Mouse (Mus musculus) CH12.LX (cell line): Measurements from ENCODE around the gene Prkce. TPM values are rescaled to one million over a fixed set of nuclear protein-coding genes. Genes with fewer than 3 reads are reported as not detected.

Source experiments
- DNase-seq: peaks from one replicate; pipeline ENCODE4 v3.0.0-alpha.2; 2013; ENCODE audit errors: extremely low read depth
- H3K27ac ChIP-seq: 2 replicates; pipeline ENCODE4 v1.5.1; 2012; ENCODE audit warnings: low read depth, mild to moderate bottlenecking, control low read depth, moderate library complexity; ENCODE audit not compliant: insufficient read depth
- H3K27me3 ChIP-seq: replicated peaks from 2 replicates; pipeline ENCODE3; 2012; ENCODE audit warnings: inconsistent platforms
- H3K36me3 ChIP-seq, 2 experiments: replicated peaks in 1 of 2; 2 replicates each; pipeline versions ENCODE3 to v1.6.1; 2012; ENCODE audit warnings: inconsistent platforms in 1 of 2, low read length in 1 of 2, mild to moderate bottlenecking in 1 of 2, mixed read lengths in 1 of 2, moderate library complexity in 1 of 2; ENCODE audit not compliant: control insufficient read depth in 1 of 2, insufficient read depth in 1 of 2
- H3K4me1 ChIP-seq, 2 experiments: 2 replicates each; pipeline ENCODE4 v1.6.1; 2012; ENCODE audit warnings: inconsistent platforms in 1 of 2, moderate library complexity in 1 of 2; ENCODE audit not compliant: insufficient read depth in 2 of 2, control insufficient read depth in 1 of 2
- H3K4me2 ChIP-seq: 2 replicates; pipeline ENCODE4 v1.6.1; 2012; ENCODE audit warnings: low read depth, mild to moderate bottlenecking, control low read depth; ENCODE audit not compliant: poor library complexity, insufficient read depth, severe bottlenecking
- H3K4me3 ChIP-seq, 3 experiments: fragments of 150-350 bp in 1 of 3; sonication (generic) in 1 of 3; replicated peaks in 1 of 3; 2 replicates each; pipeline versions ENCODE3 to v1.5.1; 2011 to 2012; ENCODE audit warnings: low read depth in 2 of 3, low read length in 2 of 3, mild to moderate bottlenecking in 2 of 3, moderate library complexity in 2 of 3, control low read depth in 1 of 3, improper control_type of control experiment in 1 of 3, inconsistent platforms in 1 of 3, mixed read lengths in 1 of 3; ENCODE audit not compliant: poor library complexity in 1 of 3
- H3K79me2 ChIP-seq: replicated peaks from 2 replicates; pipeline ENCODE4 v1.6.1; 2012; ENCODE audit warnings: mild to moderate bottlenecking, moderate library complexity; ENCODE audit not compliant: control insufficient read depth, poor library complexity, insufficient read depth, severe bottlenecking; ENCODE audit errors: extremely low read depth
- H3K9ac ChIP-seq: 2 replicates; pipeline ENCODE4 v1.6.1; 2012; ENCODE audit warnings: low read depth, mild to moderate bottlenecking, control low read depth, moderate library complexity; ENCODE audit not compliant: insufficient read depth
- H3K9me3 ChIP-seq: replicated peaks from 2 replicates; pipeline ENCODE3; 2012; ENCODE audit warnings: low read length, inconsistent platforms, mixed read lengths
- BHLHE40 ChIP-seq: IDR thresholded peaks from 2 replicates; pipeline ENCODE4 v1.6.1; 2011; ENCODE audit warnings: mild to moderate bottlenecking, low read depth, low read length, improper control_type of control experiment
- CHD1 ChIP-seq: IDR thresholded peaks from 2 replicates; pipeline ENCODE4 v1.6.1; 2012; ENCODE audit warnings: low read depth, low read length, improper control_type of control experiment, inconsistent platforms
- E2F4 ChIP-seq: IDR thresholded peaks from 2 replicates; pipeline ENCODE4 v1.6.1; 2011; ENCODE audit warnings: low read depth, low read length, improper control_type of control experiment; ENCODE audit not compliant: insufficient replicate concordance
- EP300 ChIP-seq: IDR thresholded peaks from 2 replicates; pipeline ENCODE4 v1.6.1; 2011; ENCODE audit warnings: low read length, improper control_type of control experiment
- GABPA ChIP-seq: IDR thresholded peaks from 2 replicates; pipeline ENCODE4 v1.6.1; 2012; ENCODE audit warnings: low read depth, low read length, improper control_type of control experiment, inconsistent platforms; ENCODE audit not compliant: insufficient replicate concordance
- IRF4 ChIP-seq: IDR thresholded peaks from 2 replicates; pipeline ENCODE4 v1.6.1; 2014; ENCODE audit warnings: low read depth, mild to moderate bottlenecking, inconsistent platforms, low read length, improper control_type of control experiment
- JUND ChIP-seq: conservative IDR thresholded peaks from 2 replicates; pipeline ENCODE4 v1.6.1; 2011; ENCODE audit warnings: low read depth, low read length, improper control_type of control experiment
- MEF2A ChIP-seq: IDR thresholded peaks from 2 replicates; pipeline ENCODE4 v1.6.1; 2014; ENCODE audit warnings: low read depth, mild to moderate bottlenecking, inconsistent platforms, low read length, improper control_type of control experiment, borderline replicate concordance
- MYC ChIP-seq: IDR thresholded peaks from 2 replicates; pipeline ENCODE4 v1.6.1; 2011; ENCODE audit warnings: low read depth, mild to moderate bottlenecking, improper control_type of control experiment, low read length
- NRF1 ChIP-seq: IDR thresholded peaks from 2 replicates; pipeline ENCODE4 v1.6.1; 2014; ENCODE audit warnings: low read depth, mild to moderate bottlenecking, inconsistent platforms, low read length, improper control_type of control experiment, moderate library complexity
- POLR2A ChIP-seq: IDR thresholded peaks from 2 replicates; pipeline ENCODE4 v1.6.1; 2011; ENCODE audit warnings: low read depth, mild to moderate bottlenecking, improper control_type of control experiment, low read length
- POLR2AphosphoS2 ChIP-seq: IDR thresholded peaks from 2 replicates; pipeline ENCODE4 v1.6.1; 2011; ENCODE audit warnings: low read depth, low read length, improper control_type of control experiment
- RCOR1 ChIP-seq: conservative IDR thresholded peaks from 2 replicates; pipeline ENCODE4 v1.6.1; 2012; ENCODE audit warnings: low read depth, mild to moderate bottlenecking, inconsistent platforms, low read length, improper control_type of control experiment
- SIN3A ChIP-seq: IDR thresholded peaks from 2 replicates; pipeline ENCODE4 v1.6.1; 2012; ENCODE audit warnings: low read length, improper control_type of control experiment, inconsistent platforms
- TBP ChIP-seq: conservative IDR thresholded peaks from 2 replicates; pipeline ENCODE4 v1.6.1; 2011; ENCODE audit warnings: low read depth, low read length, improper control_type of control experiment
- TCF12 ChIP-seq: IDR thresholded peaks from 2 replicates; pipeline ENCODE4 v1.6.1; 2014; ENCODE audit warnings: low read depth, mild to moderate bottlenecking, inconsistent platforms, low read length, improper control_type of control experiment
- UBTF ChIP-seq: IDR thresholded peaks from 2 replicates; pipeline ENCODE4 v1.6.1; 2012; ENCODE audit warnings: low read depth, mild to moderate bottlenecking, inconsistent platforms, low read length, improper control_type of control experiment, moderate library complexity
- ZC3H11A ChIP-seq: IDR thresholded peaks from 2 replicates; pipeline ENCODE4 v1.6.1; 2012; ENCODE audit warnings: low read depth, mild to moderate bottlenecking, inconsistent platforms, low read length, improper control_type of control experiment
- dilution Hi-C: fragments of 300-500 bp; cut with MboI; formaldehyde crosslinking; loops from 2 replicates; pipeline ENCODE4 v1.14.3; 2020; ENCODE audit warnings: low sequenced_read_pairs; ENCODE audit not compliant: extremely low pct_unique_long_range_greater_than_20kb, extremely low pct_ligation_motif_present
- in situ Hi-C: fragments of 300-500 bp; cut with MboI; formaldehyde crosslinking; loops from 3 replicates; pipeline ENCODE4 v1.14.3; 2019; ENCODE audit warnings: low sequenced_read_pairs, low pct_ligation_motif_present, low pct_unique_long_range_greater_than_20kb, mixed read lengths
- polyA plus RNA-seq: library from polyadenylated mRNA; unstranded; fragments of >175 nt; gene quantifications from 2 replicates; pipeline ENCODE4 v1.2.1, GENCODE M21; 2012; ENCODE audit warnings: low read depth; ENCODE audit not compliant: insufficient read length
- total RNA-seq, 2 experiments: library from RNA; depleted of rRNA; stranded (reverse); fragments of 300-350 nt in 1 of 2; fragments of >200 nt in 1 of 2; gene quantifications; 2 replicates each; pipeline ENCODE4 v1.2.3; 2012 to 2014

Prkce gene
- total and polyA plus RNA-seq, 3 experiments = 4.1 to 13.2 (median 11.4) TPM

GRCm38 (mm10) chr17:86508212-86508490 is 340.6 kb downstream of the Prkce start (continued):
- TF ChIP-seq MYC (peak; percentile 80), ZC3H11A (no peak), NRF1 (no peak), E2F4 (peak; percentile 48; the same call in 1 of the 2 replicates), RCOR1 (peak; percentile 38; the same call in 1 of the 2 replicates)

DNA sequence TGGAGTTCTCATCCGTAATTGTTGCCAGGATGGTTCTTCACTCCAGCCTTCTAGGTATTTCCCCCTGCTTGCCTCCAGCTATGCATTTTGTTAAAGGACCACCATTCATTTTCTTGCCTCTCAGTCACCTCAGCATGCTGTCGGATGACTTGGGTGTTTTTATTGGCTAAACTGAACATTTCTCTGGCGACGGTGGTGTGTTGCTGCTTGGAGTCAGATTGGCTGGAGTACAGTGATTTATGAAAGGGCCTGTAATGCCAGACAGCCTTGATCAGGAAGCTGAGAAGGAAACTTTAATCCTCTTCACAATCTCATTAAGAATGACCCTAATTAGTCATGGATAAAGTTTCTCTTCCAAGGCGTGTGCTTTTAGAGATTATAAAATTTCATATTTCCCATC is 342.3 kb downstream of the Prkce start:
- Histone ChIP-seq H3K4me2 (no peak overlapping the region), H3K27me3 (no peaks in the 10 kb centered on the region), H3K36me3 (peaks cover 7 to 47% of the 10 kb centered on the region in 2 experiments), H3K9ac (no peak overlapping the region), H3K4me1 (peaks cover 14 to 42% of the 10 kb centered on the region in 2 experiments), H3K79me2 (no peaks in the 10 kb centered on the region), H3K9me3 (no peaks in the 10 kb centered on the region), H3K4me3 (no peak overlapping the region), H3K27ac (no peak overlapping the region)
- in situ Hi-C loops (loop anchor here (25.0 kb wide), 2 partner anchors 302 to 727 kb away; no protein-coding TSS in a partner anchor), dilution Hi-C loops (no loop called here)
- TF ChIP-seq SIN3A (no peak), BHLHE40 (no peak), POLR2AphosphoS2 (no peak), GABPA (no peak), RCOR1 (no peak), JUND (no peak), POLR2A (no peak), UBTF (no peak), TCF12 (no peak)
- no peak for DNase-seq

DNA sequence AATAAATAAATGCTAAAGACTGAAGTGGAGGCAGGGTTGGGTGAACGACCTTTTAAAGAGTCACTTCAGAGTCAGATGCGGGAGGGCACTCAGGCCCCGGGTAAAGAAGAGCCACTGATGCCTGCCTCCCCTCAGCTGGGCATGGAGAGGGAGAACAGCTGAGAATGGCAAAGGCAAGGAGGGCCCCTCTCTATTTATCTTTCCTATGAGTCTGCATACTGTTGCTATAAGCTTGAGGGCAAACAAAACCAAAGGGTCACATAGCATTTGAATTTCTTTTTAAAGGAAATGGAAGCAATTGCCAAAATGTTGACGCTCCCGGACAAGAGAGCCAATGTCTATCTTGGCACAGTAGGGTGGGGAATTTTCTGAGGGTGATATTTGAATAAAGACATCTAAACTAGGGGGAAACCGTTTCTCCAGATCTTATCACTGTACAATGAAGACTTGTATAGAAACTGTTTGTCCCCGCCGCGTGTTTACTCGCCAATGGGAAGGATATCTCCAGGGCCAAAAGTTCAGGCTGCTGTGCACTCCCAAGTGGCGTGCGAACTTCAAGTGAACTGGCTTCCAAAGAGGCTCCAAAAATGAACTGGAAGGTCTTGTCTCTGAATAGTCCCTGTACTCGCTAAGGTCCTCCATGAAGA is 347.5 kb downstream of the Prkce start:
- no peaks in the 10 kb centered on the region for H3K27me3 ChIP-seq
- no peak overlapping the region for H3K4me2 ChIP-seq
- peaks cover 6 to 22% of the 10 kb centered on the region in 2 experiments for H3K4me1 ChIP-seq
- H3K9me3 ChIP-seq = no peaks in the 10 kb centered on the region
- H3K27ac ChIP-seq = no peak overlapping the region
- TF ChIP-seq ZC3H11A (no peak), EP300 (no peak), MEF2A (no peak), IRF4 (no peak), RCOR1 (no peak), BHLHE40 (no peak), NRF1 (no peak), TBP (no peak), CHD1 (no peak), MYC (no peak)
- in situ Hi-C loops = loop anchor here (25.0 kb wide), 2 partner anchors 297 to 722 kb away; no protein-coding TSS in a partner anchor
- H3K36me3 ChIP-seq = peaks cover 13 to 53% of the 10 kb centered on the region in 2 experiments
- no peak for DNase-seq
- dilution Hi-C loops = no loop called here
- no peaks in the 10 kb centered on the region for H3K79me2 ChIP-seq
- H3K9ac ChIP-seq = no peak overlapping the region
- H3K4me3 ChIP-seq = no peak overlapping the region
